Mouse (Mus musculus): Measurements from ENCODE around the gene Pcsk2. TPM values are rescaled to one million over a fixed set of nuclear protein-coding genes. Genes with fewer than 3 reads are reported as not detected.

Pcsk2 gene
- polyA plus RNA-seq, 1 experiment from 2014 or later, result 0.41 TPM

DNA sequence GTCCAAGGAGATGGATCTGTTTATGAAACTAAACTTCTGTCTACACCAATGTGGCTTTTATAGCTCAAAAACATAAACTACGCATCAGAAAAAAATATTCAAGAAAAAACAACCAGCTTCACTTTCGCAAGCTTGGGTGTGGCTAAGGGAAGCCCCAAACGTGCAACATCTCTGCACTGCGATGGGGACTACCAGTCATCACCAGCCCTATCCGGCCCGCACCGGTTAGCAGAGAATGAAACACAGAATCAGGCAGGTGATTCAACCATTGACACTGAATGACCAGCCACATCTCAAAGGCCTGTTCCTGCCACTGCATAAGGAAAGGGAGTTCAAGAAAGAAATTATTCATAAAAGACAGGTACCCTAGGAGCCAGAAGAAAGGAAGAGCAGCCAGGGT, 289.9 kb downstream of the Pcsk2 start:
- Histone ChIP-seq H3K27me3 (ENCODE audit: low read depth, poor library complexity, severe bottlenecking) (no peaks in the 10 kb centered on the region), H3K4me1 (peaks cover 14% of the 10 kb centered on the region), H3K27ac (no peak overlapping the region), H3K4me3 (no peak overlapping the region), H3K9me3 (replicated peaks) (no peaks in the 10 kb centered on the region), H3K36me3 (no peaks in the 10 kb centered on the region)
- DNase-seq (ENCODE audit: low spot score), result no peak
- WGBS, result 88% methylated on average over 7 of the region's 7 CpGs

GRCm38 (mm10) chr2:143837291-143837701, 291.3 kb downstream of the Pcsk2 start:
- Histone ChIP-seq H3K9me3 (replicated peaks) (no peaks in the 10 kb centered on the region), H3K27ac (no peak overlapping the region), H3K4me3 (peak overlapping the region; percentile 40), H3K4me1 (peaks cover 14% of the 10 kb centered on the region), H3K36me3 (no peaks in the 10 kb centered on the region), H3K27me3 (ENCODE audit: low read depth, poor library complexity, severe bottlenecking) (no peaks in the 10 kb centered on the region)
- peak; percentile 67 for DNase-seq (ENCODE audit: low spot score)
- under 1% methylated on average over 8 of the region's 8 CpGs for WGBS

GRCm38 (mm10) chr2:143838698-143839097, 292.7 kb downstream of the Pcsk2 start:
- H3K27me3 ChIP-seq (ENCODE audit: low read depth, poor library complexity, severe bottlenecking), result no peaks in the 10 kb centered on the region

GRCm38 (mm10) chr2:143839458-143839857, 293.5 kb downstream of the Pcsk2 start:
- Histone ChIP-seq H3K9me3 (replicated peaks) (no peaks in the 10 kb centered on the region), H3K4me1 (peaks cover 6% of the 10 kb centered on the region), H3K36me3 (no peaks in the 10 kb centered on the region), H3K27ac (no peak overlapping the region), H3K27me3 (ENCODE audit: low read depth, poor library complexity, severe bottlenecking) (no peaks in the 10 kb centered on the region), H3K4me3 (no peak overlapping the region)
- DNase-seq (ENCODE audit: low spot score), result no peak
- WGBS, result 84% methylated on average over 2 of the region's 2 CpGs

More at GRCm38 (mm10) chr2:143838698-143839097, 292.7 kb downstream of the Pcsk2 start:
- H3K27ac ChIP-seq, result no peak overlapping the region
- H3K4me3 ChIP-seq, result no peak overlapping the region
- DNase-seq (ENCODE audit: low spot score), result no peak
- WGBS, result 75% methylated on average over 5 of the region's 5 CpGs
- no peaks in the 10 kb centered on the region for H3K36me3 ChIP-seq
- peaks cover 13% of the 10 kb centered on the region for H3K4me1 ChIP-seq
- H3K9me3 ChIP-seq (replicated peaks), result no peaks in the 10 kb centered on the region

DNA sequence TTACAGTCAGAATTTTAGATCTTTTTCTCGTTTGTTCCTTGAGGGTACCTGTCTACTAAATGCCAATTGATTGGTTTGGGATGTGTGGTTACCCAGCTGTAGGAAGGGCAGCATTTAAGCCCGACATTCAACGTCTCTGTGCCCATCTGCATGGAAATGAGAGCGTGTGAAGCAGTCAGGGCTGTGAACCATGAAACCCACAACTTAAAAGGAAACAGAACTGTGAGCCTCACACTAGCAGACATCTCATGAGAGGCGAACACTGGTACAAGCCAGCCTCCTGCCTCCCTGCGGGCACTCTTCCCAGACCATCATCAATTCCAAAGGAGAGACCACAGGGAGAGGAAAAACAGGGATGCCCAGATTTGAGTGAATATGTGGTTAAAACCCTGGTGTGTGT, 294.9 kb downstream of the Pcsk2 start:
- Histone ChIP-seq H3K27ac (no peak overlapping the region), H3K4me1 (peaks cover 4% of the 10 kb centered on the region), H3K36me3 (no peaks in the 10 kb centered on the region), H3K27me3 (ENCODE audit: low read depth, poor library complexity, severe bottlenecking) (no peaks in the 10 kb centered on the region), H3K9me3 (replicated peaks) (no peaks in the 10 kb centered on the region), H3K4me3 (no peak overlapping the region)
- WGBS, result 81% methylated on average over 6 of the region's 6 CpGs
- DNase-seq (ENCODE audit: low spot score), result no peak

DNA sequence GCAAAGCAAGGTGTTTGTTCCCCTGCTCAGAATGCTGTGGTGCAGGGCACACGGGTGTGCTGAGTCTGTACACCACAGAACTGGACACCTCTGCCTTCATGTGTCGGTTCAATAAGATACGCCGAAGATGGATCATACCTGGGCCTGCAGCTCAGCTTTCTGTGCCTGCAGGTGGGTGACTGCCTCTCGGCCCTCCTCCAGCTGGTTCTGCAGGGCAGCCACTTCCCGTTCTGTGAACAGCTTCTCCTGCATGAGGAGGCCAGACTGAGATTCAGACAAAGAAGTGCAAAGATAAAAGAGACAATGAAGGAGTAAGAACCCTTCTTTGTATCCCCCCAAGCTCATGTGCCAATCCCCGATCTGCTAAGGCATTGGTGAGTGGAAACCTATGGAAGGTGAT, 295.6 kb downstream of the Pcsk2 start:
- H3K4me3 ChIP-seq, result no peak overlapping the region
- peaks cover 4% of the 10 kb centered on the region for H3K4me1 ChIP-seq
- no peaks in the 10 kb centered on the region for H3K36me3 ChIP-seq
- no peaks in the 10 kb centered on the region for H3K27me3 ChIP-seq (ENCODE audit: low read depth, poor library complexity, severe bottlenecking)
- no peak for DNase-seq (ENCODE audit: low spot score)
- WGBS, result 87% methylated on average over 7 of the region's 7 CpGs
- no peaks in the 10 kb centered on the region for H3K9me3 ChIP-seq (replicated peaks)
- no peak overlapping the region for H3K27ac ChIP-seq

GRCm38 (mm10) chr2:143844779-143845178, 298.8 kb downstream of the Pcsk2 start:
- Histone ChIP-seq H3K27me3 (ENCODE audit: low read depth, poor library complexity, severe bottlenecking) (no peaks in the 10 kb centered on the region), H3K27ac (no peak overlapping the region), H3K4me1 (peaks cover 3% of the 10 kb centered on the region; the same call in 1 of the 2 replicates), H3K9me3 (replicated peaks) (no peaks in the 10 kb centered on the region), H3K4me3 (no peak overlapping the region), H3K36me3 (no peaks in the 10 kb centered on the region)
- 89% methylated on average over 5 of the region's 5 CpGs for WGBS
- no peak for DNase-seq (ENCODE audit: low spot score)

DNA sequence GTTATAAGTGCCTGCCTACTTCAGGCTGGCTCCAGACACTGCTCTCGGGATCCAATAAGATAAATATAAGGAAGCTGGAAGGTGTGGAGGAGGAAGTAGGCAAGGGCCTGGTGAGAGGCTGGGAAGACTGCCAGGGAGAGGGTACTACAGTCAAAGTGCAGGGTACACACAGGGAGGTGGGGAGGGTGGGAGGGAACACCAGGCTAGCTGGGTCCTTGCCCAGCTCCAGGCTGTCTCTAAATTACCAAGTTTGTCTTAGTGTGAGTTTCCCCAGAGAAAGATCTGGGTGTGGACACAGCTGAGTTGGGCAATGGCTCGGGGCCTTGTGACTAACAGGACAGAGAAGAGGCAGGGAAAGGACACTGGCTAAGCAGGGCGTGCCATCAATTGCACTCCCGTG, 300.8 kb downstream of the Pcsk2 start:
- Histone ChIP-seq H3K36me3 (no peaks in the 10 kb centered on the region), H3K9me3 (replicated peaks) (no peaks in the 10 kb centered on the region), H3K27me3 (ENCODE audit: low read depth, poor library complexity, severe bottlenecking) (no peaks in the 10 kb centered on the region), H3K4me3 (no peak overlapping the region), H3K4me1 (peaks cover 3% of the 10 kb centered on the region; the same call in 1 of the 2 replicates), H3K27ac (no peak overlapping the region)
- 84% methylated on average over 4 of the region's 4 CpGs for WGBS
- no peak for DNase-seq (ENCODE audit: low spot score)

DNA sequence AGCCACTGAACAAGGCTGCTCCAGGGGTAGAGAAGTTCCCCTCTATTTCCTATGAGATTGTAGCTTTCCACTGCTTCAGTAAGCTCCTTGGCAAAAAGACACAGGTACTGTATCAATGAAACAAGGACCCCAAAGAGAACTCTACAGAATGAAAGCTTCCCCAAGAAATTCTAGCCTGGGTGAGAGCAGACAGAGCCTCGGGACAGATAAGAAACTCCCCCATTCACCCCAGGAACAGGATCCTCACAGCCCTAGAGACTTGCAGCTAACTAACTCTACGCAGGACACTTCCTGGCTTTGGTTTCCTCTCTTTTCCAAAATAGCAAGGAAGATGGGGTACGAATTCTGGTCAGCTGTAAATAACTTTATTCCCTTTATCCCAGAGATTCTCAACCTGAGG, 301.3 kb downstream of the Pcsk2 start:
- Histone ChIP-seq H3K9me3 (replicated peaks) (no peaks in the 10 kb centered on the region), H3K27ac (no peak overlapping the region), H3K4me1 (peaks cover 5% of the 10 kb centered on the region), H3K4me3 (no peak overlapping the region), H3K36me3 (no peaks in the 10 kb centered on the region), H3K27me3 (ENCODE audit: low read depth, poor library complexity, severe bottlenecking) (no peaks in the 10 kb centered on the region)
- no peak for DNase-seq (ENCODE audit: low spot score)
- WGBS, result 74% methylated on average over 3 of the region's 3 CpGs

DNA sequence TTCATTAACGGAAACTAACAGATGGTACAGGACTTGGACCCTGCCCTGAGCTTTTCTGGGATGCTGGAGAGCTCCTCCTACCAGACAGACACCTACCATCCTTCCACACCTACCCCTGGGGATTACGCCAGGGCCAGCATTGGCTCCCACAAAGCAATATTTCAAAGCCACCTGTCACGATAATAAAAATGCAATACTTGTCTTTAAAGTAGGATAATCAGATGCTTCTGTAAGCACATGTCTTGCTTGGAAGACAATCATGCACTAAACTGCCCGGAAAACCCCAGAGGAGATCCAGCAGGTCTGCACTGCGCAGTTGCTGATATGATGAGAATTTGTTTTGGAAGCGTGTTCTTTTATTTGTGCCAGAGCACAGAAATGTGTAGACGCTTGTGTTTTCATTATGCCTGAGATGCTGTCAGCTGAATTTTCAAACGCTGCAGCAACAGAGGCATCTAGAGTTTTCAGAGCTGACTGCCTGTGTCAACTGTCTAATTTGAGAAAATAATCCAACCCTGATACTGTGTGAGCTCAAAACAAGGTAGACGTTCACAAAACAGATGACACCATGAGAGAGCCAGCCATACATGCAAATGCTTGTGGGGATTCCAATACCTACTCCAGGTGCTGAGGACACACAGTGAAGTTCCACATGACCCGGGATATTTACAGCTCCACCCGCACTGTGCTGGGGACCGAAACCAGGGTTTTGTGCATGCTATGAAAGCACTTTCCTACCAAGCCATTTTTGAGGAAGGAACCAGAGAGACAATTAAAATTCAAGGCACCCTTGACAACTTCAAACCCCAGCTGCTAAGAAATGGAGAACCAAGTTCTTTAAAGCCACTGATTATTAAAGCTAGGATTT, 305.6 kb downstream of the Pcsk2 start:
- WGBS, result 91% methylated on average over 12 of the region's 12 CpGs

GRCm38 (mm10) chr2:143852295-143853275, 306.6 kb downstream of the Pcsk2 start:
- Histone ChIP-seq H3K27ac (no peak overlapping the region), H3K36me3 (no peaks in the 10 kb centered on the region), H3K9me3 (replicated peaks) (no peaks in the 10 kb centered on the region), H3K4me3 (no peak overlapping the region), H3K4me1 (peaks cover 7% of the 10 kb centered on the region), H3K27me3 (ENCODE audit: low read depth, poor library complexity, severe bottlenecking) (no peaks in the 10 kb centered on the region)
- 69% methylated on average over 18 of the region's 18 CpGs for WGBS
- no peak for DNase-seq (ENCODE audit: low spot score)

More for the DNA sequence above, 305.6 kb downstream of the Pcsk2 start:
- Histone ChIP-seq H3K4me3 (no peak overlapping the region), H3K9me3 (replicated peaks) (no peaks in the 10 kb centered on the region), H3K27me3 (ENCODE audit: low read depth, poor library complexity, severe bottlenecking) (no peaks in the 10 kb centered on the region), H3K27ac (no peak overlapping the region), H3K4me1 (peaks cover 7% of the 10 kb centered on the region), H3K36me3 (no peaks in the 10 kb centered on the region)
- DNase-seq (ENCODE audit: low spot score), result no peak

DNA sequence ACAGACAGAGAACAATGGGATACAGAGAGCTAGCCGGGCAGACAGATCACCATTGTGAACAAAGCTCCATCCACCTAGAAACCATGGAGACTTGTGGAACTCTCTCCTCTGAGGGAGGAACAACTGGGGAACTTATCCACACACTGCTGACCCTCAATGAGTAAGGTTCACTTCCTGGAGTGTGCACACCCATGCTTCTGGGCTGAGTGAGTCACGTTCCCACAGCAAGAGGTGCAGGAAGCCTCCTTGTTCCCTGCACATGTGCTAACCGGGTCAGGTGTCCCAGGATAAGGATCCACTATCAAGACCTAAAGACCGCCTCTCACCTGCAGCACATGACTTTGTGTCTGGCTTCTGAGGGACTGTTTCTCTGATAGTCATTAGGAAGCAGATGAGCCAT, 307.5 kb downstream of the Pcsk2 start:
- Histone ChIP-seq H3K27me3 (ENCODE audit: low read depth, poor library complexity, severe bottlenecking) (no peaks in the 10 kb centered on the region), H3K4me1 (peaks cover 4% of the 10 kb centered on the region; the same call in 1 of the 2 replicates), H3K27ac (no peak overlapping the region), H3K36me3 (no peaks in the 10 kb centered on the region), H3K4me3 (no peak overlapping the region), H3K9me3 (replicated peaks) (no peaks in the 10 kb centered on the region)
- DNase-seq (ENCODE audit: low spot score), result no peak
- WGBS, result 86% methylated on average over 4 of the region's 4 CpGs

DNA sequence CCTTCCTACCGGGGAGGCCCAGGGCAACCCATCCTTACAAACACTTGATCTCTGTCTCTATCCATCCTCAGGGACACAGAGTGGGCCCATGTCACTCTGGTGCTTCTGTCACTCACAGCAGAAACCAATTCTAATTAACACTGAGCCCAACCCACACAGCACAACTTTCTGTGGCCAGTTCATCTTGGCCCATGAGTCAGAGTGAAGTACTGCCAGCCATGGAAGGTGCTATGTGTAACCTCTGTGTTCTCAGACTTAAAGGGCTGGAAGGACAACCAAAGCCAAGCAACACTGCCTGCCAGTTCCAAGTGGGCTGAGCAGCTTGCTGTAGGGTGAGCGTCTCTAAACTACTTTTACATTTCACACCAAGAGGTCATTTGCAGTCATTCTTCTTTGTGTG, 313.2 kb downstream of the Pcsk2 start:
- Histone ChIP-seq H3K4me1 (peaks cover 9% of the 10 kb centered on the region), H3K4me3 (no peak overlapping the region)
- 85% methylated on average over 2 of the region's 2 CpGs for WGBS

More for the DNA sequence above, 313.2 kb downstream of the Pcsk2 start:
- H3K36me3 ChIP-seq, result no peaks in the 10 kb centered on the region
- no peak for DNase-seq (ENCODE audit: low spot score)
- H3K27me3 ChIP-seq (ENCODE audit: low read depth, poor library complexity, severe bottlenecking), result peaks cover 24% of the 10 kb centered on the region
- H3K9me3 ChIP-seq (replicated peaks), result no peaks in the 10 kb centered on the region
- H3K27ac ChIP-seq, result no peak overlapping the region
